Mouse (Mus musculus): Measurements from ENCODE around the gene Samhd1.
"Not testable (repeated sequence)": the region's sequence is repeated elsewhere in the genome, so short reads cannot be mapped to it uniquely, and the experiment has no call there.

The Samhd1 gene

DNA sequence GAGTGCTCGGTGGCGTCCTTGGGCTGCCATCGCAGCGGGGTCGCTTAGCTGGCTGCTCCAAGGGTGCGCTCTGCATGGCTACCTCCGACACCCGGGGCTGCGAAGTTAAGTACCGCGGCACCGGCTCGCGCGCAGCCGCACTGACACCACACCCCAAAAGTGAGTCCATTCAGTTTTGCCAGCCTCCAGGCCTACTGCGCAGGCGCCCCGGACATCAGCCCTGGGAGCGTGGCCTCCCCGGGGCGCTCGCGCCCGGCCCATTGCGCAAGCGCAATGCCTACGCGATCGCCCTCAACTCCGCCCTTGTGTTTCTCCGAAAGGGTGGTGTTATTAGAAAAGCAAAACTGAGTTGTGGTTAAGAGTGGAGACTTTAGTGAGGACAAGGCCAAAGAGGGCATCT, at the start of gene Samhd1:
Gene Samhd1, minus strand, starts transcription at position 252 of the 400 bp plus-strand sequence.
- peak; percentile 73 for DNase-seq (ENCODE audit: low spot score)

DNA sequence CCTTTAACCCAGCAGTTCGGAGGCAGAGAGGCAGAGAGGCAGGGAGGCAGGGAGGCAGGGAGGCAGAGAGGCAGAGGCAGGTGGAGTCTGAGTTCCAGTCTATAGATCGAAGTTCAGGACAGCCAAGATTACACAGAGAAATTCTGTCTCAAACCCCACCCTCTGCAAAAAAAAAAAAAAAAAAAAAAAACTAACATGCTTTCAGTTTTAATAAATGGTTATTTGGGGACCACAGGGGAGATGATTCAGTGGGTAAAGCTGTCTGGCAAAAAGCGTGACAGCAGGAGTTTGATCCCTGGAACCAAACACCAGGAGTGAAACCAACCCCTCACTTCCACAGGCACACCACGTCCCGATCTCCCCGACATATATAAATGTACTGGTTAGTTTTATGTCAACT, 43.1 kb upstream of the Samhd1 start:
- no peak for DNase-seq (ENCODE audit: low spot score)

GRCm38 (mm10) chr2:157176248-157176647, 41.2 kb upstream of the Samhd1 start:
- DNase-seq (ENCODE audit: low spot score) = no peak

- no peak for DNase-seq (ENCODE audit: low spot score)
Measured at GRCm38 (mm10) chr2:157174416-157174815, 39.4 kb upstream of the Samhd1 start.

GRCm38 (mm10) chr2:157173555-157173954, 38.5 kb upstream of the Samhd1 start:
- DNase-seq (ENCODE audit: low spot score) = no peak

GRCm38 (mm10) chr2:157172984-157173383, 37.9 kb upstream of the Samhd1 start:
- no peak for DNase-seq (ENCODE audit: low spot score)

- DNase-seq (ENCODE audit: low spot score) = no peak
Measured at GRCm38 (mm10) chr2:157170626-157171025, 35.6 kb upstream of the Samhd1 start.

- DNase-seq (ENCODE audit: low spot score) = no peak
Measured at GRCm38 (mm10) chr2:157170166-157170565, 35.1 kb upstream of the Samhd1 start.

DNA sequence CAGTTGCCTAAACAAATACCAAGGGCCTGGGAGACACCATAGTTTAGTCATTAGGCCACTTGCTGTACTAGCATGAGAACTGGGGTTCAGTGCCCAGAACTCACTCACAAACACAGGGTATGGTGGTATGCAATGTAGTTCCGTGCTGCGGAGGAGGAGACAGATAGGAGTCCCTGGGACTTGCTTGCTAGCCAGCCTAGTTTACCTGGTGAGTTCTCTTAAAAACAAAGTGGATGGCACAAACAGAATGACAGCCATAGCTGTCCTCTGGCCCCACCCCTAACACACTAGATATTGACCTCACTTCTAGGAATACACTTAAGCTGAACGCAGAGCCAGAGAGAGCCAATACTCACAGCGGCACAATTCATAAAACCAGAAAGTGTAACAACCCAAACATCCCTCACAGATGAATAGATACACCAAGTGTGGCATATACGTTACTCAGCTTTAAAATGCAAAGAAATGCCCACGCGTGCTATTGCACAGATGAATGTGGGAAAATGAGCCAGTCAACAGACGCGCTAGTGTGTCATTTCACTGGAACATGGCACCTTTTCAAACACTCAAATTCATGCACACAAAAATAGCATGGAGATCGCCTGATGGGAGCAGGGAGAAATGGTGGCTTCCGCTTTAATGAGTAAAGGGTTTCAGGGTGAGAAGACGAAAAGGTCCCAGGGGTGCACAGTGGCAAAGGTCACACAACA, 31.5 kb upstream of the Samhd1 start:
- DNase-seq (ENCODE audit: low spot score) = no peak

GRCm38 (mm10) chr2:157165312-157166224, 30.5 kb upstream of the Samhd1 start:
- DNase-seq (ENCODE audit: low spot score) = not testable (repeated sequence)

DNA sequence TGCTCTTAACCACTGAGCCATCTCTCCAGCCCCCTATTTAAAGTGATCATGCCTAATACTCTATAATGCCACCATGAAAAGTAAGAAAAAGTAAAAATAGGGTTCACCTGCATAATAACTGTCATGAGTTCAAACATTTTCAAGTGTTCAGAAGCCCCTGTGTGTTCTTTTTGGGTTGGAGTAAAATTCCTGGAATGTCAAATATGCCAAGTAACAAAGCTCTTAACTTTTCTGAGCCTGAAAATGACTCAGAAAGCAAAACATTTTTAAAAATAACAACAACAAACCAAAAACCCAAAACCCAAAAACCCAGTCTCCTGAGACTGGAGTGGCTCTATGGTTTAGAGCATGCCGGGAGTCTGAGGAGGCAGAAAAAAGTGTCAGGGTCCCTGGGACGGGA, 29.0 kb upstream of the Samhd1 start:
- no peak for DNase-seq (ENCODE audit: low spot score)

DNA sequence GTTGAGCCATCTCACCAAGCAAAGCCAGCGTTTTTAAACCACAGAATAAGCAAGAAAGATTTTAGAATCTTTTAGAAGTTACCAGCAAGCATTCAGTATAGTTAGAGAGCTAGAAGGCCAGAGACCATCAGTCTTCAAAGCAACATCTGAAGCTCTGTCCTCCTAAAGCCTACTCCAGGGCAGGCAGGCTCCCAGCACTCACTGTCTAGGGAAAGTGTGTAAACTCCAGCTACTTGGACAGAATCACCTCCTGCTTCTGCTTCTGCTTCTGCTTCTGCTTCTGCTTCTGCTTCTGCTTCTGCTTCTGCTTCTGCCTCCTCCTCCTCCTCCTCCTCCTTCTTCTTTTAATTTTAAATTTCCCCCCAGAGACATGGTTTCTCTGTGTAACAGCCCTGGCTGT, 21.0 kb upstream of the Samhd1 start:
- DNase-seq (ENCODE audit: low spot score) = no peak

- no peak for DNase-seq (ENCODE audit: low spot score)
Measured at GRCm38 (mm10) chr2:157153235-157153634, 18.2 kb upstream of the Samhd1 start.

- DNase-seq (ENCODE audit: low spot score) = no peak
Measured at GRCm38 (mm10) chr2:157148417-157148816, 13.4 kb upstream of the Samhd1 start.

- no peak for DNase-seq (ENCODE audit: low spot score)
Measured at GRCm38 (mm10) chr2:157147397-157148020, 12.4 kb upstream of the Samhd1 start.

GRCm38 (mm10) chr2:157145173-157145572, 10.1 kb upstream of the Samhd1 start:
- DNase-seq (ENCODE audit: low spot score) = no peak

- no peak for DNase-seq (ENCODE audit: low spot score)
Measured at GRCm38 (mm10) chr2:157144132-157144531, 9.1 kb upstream of the Samhd1 start.

- DNase-seq (ENCODE audit: low spot score) = no peak
Measured at GRCm38 (mm10) chr2:157141962-157142361, 6.9 kb upstream of the Samhd1 start.

DNA sequence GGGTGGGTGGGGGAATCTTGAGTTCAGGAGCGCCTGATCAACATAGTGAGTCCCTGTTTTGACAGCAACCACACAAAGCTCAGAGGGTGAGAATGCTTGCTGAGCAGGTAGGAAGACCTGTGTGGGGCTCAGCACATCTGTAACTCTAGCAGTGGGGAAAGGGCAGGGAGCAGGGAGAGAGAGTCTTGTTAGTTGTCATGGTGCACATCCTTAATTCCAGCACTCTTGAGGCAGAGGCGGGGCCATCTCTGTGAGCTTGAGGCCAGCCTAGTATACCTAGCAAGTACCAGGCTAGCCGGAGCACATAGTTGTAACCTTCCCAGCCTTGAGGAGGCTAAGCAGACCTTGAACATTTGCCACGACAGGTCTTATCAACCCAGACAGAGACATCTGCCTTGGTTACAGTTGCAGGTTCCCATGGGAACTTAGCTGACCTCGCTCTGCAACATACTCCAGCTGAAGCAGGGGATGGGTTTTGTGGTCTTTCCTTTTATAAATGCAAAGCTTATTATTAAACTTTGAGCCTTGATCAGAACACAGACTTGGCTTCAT, 4.3 kb upstream of the Samhd1 start:
- DNase-seq (ENCODE audit: low spot score) = no peak

- DNase-seq (ENCODE audit: low spot score) = no peak
Measured at GRCm38 (mm10) chr2:157138808-157139207, 3.7 kb upstream of the Samhd1 start.

GRCm38 (mm10) chr2:157137959-157138731, 3.1 kb upstream of the Samhd1 start:
- DNase-seq (ENCODE audit: low spot score) = no peak

- no peak for DNase-seq (ENCODE audit: low spot score)
Measured at GRCm38 (mm10) chr2:157136646-157137045, 1.6 kb upstream of the Samhd1 start.

All from layer of hippocampus, adult 9-10 months (tissue).